Mouse (Mus musculus) frontal cortex, postnatal 14 days (tissue): ENCODE results near the gene Gtf2h1.

Experiments used
- DNase-seq, 2 experiments: peaks; one replicate each; pipeline ENCODE4 v3.0.0; 2022; ENCODE audit warnings: low spot score in 2 of 2

Gene Gtf2h1

GRCm38 (mm10) chr7:46849287-46849686 is 53.4 kb downstream of the Gtf2h1 start:
- no peak for DNase-seq

DNA sequence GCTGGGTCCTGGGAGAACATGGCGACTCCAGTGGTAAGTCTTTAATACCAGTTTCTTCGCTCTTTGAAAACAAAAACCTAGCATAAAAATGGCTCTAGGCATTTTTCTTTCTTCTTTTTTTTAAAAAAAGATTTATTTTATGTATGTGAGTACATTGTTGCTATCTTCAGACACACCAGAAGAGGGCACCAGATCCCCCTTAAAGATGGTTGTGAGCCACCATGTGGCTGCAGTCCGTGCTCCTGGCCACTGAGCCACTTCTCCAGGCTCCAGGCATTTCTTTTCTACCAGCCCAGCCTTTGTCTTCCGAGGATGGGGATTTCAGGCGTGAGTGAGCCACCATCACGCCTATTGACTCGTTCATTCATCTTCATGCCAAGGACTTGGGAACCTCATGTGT is 55.1 kb downstream of the Gtf2h1 start:
- no peak for DNase-seq

DNA sequence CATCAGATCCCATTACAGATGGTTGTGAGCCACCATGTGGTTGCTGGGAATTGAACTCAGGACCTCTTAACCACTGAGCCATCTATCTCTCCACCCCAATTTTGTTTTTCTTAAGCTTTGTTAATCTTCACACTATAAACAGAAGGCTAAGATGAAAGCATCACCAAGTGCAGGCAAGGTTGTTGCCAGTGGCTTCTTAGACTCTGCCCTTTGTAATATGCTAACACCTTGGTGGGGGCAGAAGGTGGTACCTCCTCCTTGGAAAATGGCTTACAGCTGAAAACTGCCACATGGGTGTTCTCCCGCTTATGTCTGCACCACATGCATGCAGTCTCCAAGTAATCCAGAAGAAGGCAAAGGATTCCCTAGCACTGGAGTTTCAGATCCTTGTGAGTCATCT is 56.8 kb downstream of the Gtf2h1 start:
- no peak for DNase-seq

DNA sequence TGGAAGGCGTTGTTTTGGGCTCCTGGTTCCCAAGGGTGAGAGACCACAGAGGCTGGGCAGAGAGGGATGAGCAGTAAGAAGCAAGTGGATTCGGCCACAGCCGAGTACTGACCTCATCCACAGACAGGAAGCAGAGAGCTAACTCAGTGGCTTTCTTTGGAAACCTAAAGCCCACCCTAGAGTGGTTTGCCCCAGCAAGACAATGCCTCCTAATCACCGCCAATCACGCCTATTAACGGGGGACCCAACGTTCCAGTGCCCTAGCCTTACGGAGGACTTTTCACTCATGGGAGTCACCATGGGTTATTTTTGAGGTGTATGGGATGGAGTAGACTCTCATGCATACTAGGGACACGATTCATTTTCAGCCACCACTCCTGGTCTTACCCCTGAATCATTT is 57.5 kb downstream of the Gtf2h1 start:
- DNase-seq, result no peak

DNA sequence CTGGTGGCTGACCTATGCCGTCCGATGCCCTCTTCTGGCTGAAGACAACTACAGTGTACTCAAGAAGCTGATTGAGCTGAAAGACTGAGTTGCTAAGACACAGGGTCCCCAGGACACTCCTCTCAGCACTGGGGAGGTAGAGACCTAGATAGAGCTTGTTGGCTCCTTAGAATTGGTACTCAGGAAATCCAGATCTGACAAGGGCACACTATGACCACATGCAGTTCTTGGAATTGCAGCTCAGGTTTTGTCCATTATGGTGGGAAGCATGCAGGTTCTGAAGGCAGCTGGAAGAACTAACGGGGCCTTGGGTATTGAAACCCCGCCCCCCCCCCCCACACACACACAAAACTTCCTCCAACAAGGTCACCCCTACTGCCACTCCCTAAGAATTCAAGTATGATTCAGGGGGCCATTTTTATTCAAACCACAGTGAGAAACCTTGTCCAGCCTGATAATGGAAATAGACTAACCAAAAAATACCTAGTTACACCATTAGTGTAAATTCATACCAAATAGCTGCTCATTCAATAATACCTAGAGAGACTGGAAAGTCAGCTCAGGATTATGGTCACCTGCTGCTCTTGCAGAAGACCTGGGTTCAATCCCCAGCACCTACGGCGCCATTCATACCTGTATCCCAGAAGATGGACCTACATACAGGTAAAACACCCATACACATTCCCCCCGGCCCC is 60.1 kb downstream of the Gtf2h1 start:
- no peak for DNase-seq

DNA sequence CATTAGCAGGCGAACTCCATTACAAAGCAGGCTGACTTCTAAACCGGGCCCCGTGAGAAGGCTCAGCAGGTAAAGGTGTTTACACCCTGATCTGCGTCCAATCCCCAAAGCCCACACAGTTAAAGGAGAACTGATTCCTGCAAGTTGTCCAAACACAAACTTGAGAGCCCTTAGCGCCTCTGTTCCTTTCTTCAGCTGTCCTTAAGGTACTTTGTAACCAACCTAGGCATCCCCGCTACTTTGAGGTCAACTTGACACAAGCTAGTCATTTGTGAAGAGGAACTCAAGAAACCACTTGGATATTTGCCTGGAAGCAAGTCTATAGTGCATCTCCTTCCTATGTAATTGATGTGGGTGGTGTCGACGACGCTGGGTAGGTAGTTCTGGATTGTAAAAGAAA is 61.5 kb downstream of the Gtf2h1 start:
- DNase-seq, result no peak

- no peak for DNase-seq
These were observed 63.1 kb downstream of the Gtf2h1 start for GRCm38 (mm10) chr7:46859031-46859430.

- DNase-seq, result no peak
These were observed 65.1 kb downstream of the Gtf2h1 start, which contains the start of gene Ldhc for GRCm38 (mm10) chr7:46860996-46861395. Gene Ldhc (plus strand): TSS chr7:46861203.

- no peak for DNase-seq
These were observed 76.1 kb downstream of the Gtf2h1 start for GRCm38 (mm10) chr7:46871988-46872387.
